Mouse (Mus musculus) liver, postnatal 0 days (tissue): ENCODE measurements around the gene Kctd10. TPM values are rescaled to one million over a fixed set of nuclear protein-coding genes. Genes with fewer than 3 reads are reported as not detected.

Source experiments
- ATAC-seq: fragments of 200-750 bp; cut with Nextera tagmentation; 2 replicates; pipeline ENCODE4 v1.8.0; 2017; ENCODE audit warnings: mild to moderate bottlenecking, moderate library complexity
- DNase-seq: peaks from one replicate; pipeline ENCODE4 v3.0.0-alpha.2; 2016
- H3K27ac ChIP-seq: fragments of 300-500 bp; sonication (generic); 2 replicates; pipeline ENCODE4 v1.5.1; 2014; ENCODE audit warnings: antibody characterized with exemption, moderate library complexity, mild to moderate bottlenecking, low read depth
- H3K27me3 ChIP-seq: fragments of 300-500 bp; sonication (generic); 2 replicates; pipeline ENCODE4 v1.6.1; 2014; ENCODE audit warnings: low read length, control low read depth, mixed read lengths; ENCODE audit not compliant: insufficient read depth
- H3K36me3 ChIP-seq: fragments of 300-500 bp; sonication (generic); replicated peaks from 2 replicates; pipeline ENCODE4 v1.6.1; 2014; ENCODE audit warnings: mild to moderate bottlenecking, control low read depth, low read length, moderate library complexity, mixed read lengths; ENCODE audit not compliant: insufficient read depth
- H3K4me1 ChIP-seq: fragments of 300-500 bp; sonication (generic); 2 replicates; pipeline ENCODE4 v1.6.1; 2014; ENCODE audit warnings: antibody characterized with exemption, mild to moderate bottlenecking, control low read depth; ENCODE audit not compliant: insufficient read depth
- H3K4me2 ChIP-seq: fragments of 300-500 bp; sonication (generic); 2 replicates; pipeline ENCODE4 v1.6.1; 2014; ENCODE audit warnings: low read depth, mild to moderate bottlenecking, low read length, moderate library complexity, mixed read lengths
- H3K4me3 ChIP-seq: fragments of 300-500 bp; sonication (generic); 2 replicates; pipeline ENCODE4 v1.5.1; 2014; ENCODE audit warnings: low read depth, low read length
- H3K9ac ChIP-seq: fragments of 300-500 bp; sonication (generic); replicated peaks from 2 replicates; pipeline ENCODE4 v1.6.1; 2014; ENCODE audit warnings: mild to moderate bottlenecking, moderate library complexity
- H3K9me3 ChIP-seq: fragments of 300-500 bp; sonication (generic); 2 replicates; pipeline ENCODE4 v1.6.1; 2016; ENCODE audit warnings: mild to moderate bottlenecking, control low read depth, low read length, mixed read lengths
- CTCF ChIP-seq: sonication (generic); IDR thresholded peaks from 2 replicates; pipeline ENCODE4 v1.5.1; 2016; ENCODE audit warnings: antibody characterized with exemption, low read depth
- EP300 ChIP-seq: IDR thresholded peaks from 2 replicates; pipeline ENCODE4 v1.6.1; 2016; ENCODE audit warnings: antibody characterized with exemption, low read depth, mild to moderate bottlenecking
- WGBS: fragments of 180-500 bp; shearing (Covaris S2); extraction: QIAGEN DNeasy Blood & Tissue Kit; methylation state at CpG from one replicate; pipeline ENCODE4 v1.1.7; 2014; ENCODE audit not compliant: insufficient replicate concordance; 5-methylcytosine and 5-hydroxymethylcytosine counted together
- polyA plus RNA-seq: library from polyadenylated mRNA; unstranded; fragments of >200 nt; fragmentation: Nextera tagmentation; extraction: Ambion mirVana; gene quantifications from 2 replicates; pipeline ENCODE4 v1.2.1, GENCODE M21; 2015

Gene Kctd10
- polyA plus RNA-seq, 1 experiment from 2014 or later, result 17.4 TPM

GRCm38 (mm10) chr5:114383184-114383904 lies 3.0 kb upstream of the Kctd10 start:
- H3K9me3 ChIP-seq, result no peaks in the 10 kb centered on the region
- peaks cover 46% of the 10 kb centered on the region for H3K36me3 ChIP-seq
- H3K27ac ChIP-seq, result no peak overlapping the region
- H3K27me3 ChIP-seq, result no peaks in the 10 kb centered on the region
- ATAC-seq, result no peak
- H3K4me3 ChIP-seq, result no peak overlapping the region
- 76% methylated on average over 9 of the region's 9 CpGs for WGBS
- H3K9ac ChIP-seq, result no peak overlapping the region
- H3K4me1 ChIP-seq, result peaks cover 25% of the 10 kb centered on the region
- TF ChIP-seq CTCF (peak; percentile 78), EP300 (no peak)
- DNase-seq, result peak; percentile 69
- H3K4me2 ChIP-seq, result no peak overlapping the region

GRCm38 (mm10) chr5:114381013-114381351 lies 674 bp upstream of the Kctd10 start:
- H3K4me2 ChIP-seq, result peak overlapping the region; percentile 98
- H3K27me3 ChIP-seq, result no peaks in the 10 kb centered on the region
- H3K36me3 ChIP-seq, result peaks cover 22% of the 10 kb centered on the region
- H3K9me3 ChIP-seq, result no peaks in the 10 kb centered on the region
- peaks cover 37% of the 10 kb centered on the region for H3K4me1 ChIP-seq
- peak overlapping the region; percentile 81 for H3K4me3 ChIP-seq
- DNase-seq (no peak), ATAC-seq (peak; percentile 23)
- TF ChIP-seq EP300, result no peak
- no peak for TF ChIP-seq CTCF
- WGBS, result under 1% methylated on average over 18 of the region's 18 CpGs
- peak overlapping the region; percentile 92 for H3K9ac ChIP-seq
- peak overlapping the region; percentile 96 for H3K27ac ChIP-seq

GRCm38 (mm10) chr5:114379763-114380162 lies 545 bp downstream of the Kctd10 start:
- no peak for TF ChIP-seq CTCF
- TF ChIP-seq EP300, result no peak
- H3K4me2 ChIP-seq, result peak overlapping the region; percentile 98
- no peak for ATAC-seq
- no peaks in the 10 kb centered on the region for H3K27me3 ChIP-seq
- H3K36me3 ChIP-seq, result peaks cover 12% of the 10 kb centered on the region; the same call in 1 of the 2 replicates
- peak overlapping the region; percentile 96 for H3K27ac ChIP-seq
- peak overlapping the region; percentile 92 for H3K9ac ChIP-seq
- 2% methylated on average over 20 of the region's 20 CpGs for WGBS
- peaks cover 45% of the 10 kb centered on the region for H3K4me1 ChIP-seq
- DNase-seq, result no peak
- H3K4me3 ChIP-seq, result peak overlapping the region; percentile 81
- no peaks in the 10 kb centered on the region for H3K9me3 ChIP-seq

GRCm38 (mm10) chr5:114378936-114379335 lies 1.4 kb downstream of the Kctd10 start:
- no peak for ATAC-seq
- Histone ChIP-seq H3K9ac (peak overlapping the region; percentile 92), H3K4me3 (peak overlapping the region; percentile 81), H3K9me3 (no peaks in the 10 kb centered on the region), H3K27me3 (no peaks in the 10 kb centered on the region), H3K36me3 (peaks cover 9% of the 10 kb centered on the region; the same call in 1 of the 2 replicates), H3K4me1 (peaks cover 53% of the 10 kb centered on the region), H3K27ac (peak overlapping the region; percentile 96), H3K4me2 (peak overlapping the region; percentile 98)
- DNase-seq, result no peak
- WGBS, result 21% methylated on average over 6 of the region's 6 CpGs
- TF ChIP-seq CTCF (no peak), EP300 (no peak)

GRCm38 (mm10) chr5:114378177-114378920 lies 2.0 kb downstream of the Kctd10 start:
- 29% methylated on average over 10 of the region's 10 CpGs for WGBS
- DNase-seq (no peak), ATAC-seq (no peak)
- H3K4me1 ChIP-seq, result peaks cover 59% of the 10 kb centered on the region
- H3K36me3 ChIP-seq, result peaks cover 11% of the 10 kb centered on the region
- peak overlapping the region; percentile 96 for H3K27ac ChIP-seq
- no peak for TF ChIP-seq CTCF
- TF ChIP-seq EP300, result peak; percentile 31; the same call in 1 of the 2 replicates
- H3K9ac ChIP-seq, result peak overlapping the region; percentile 92
- H3K27me3 ChIP-seq, result no peaks in the 10 kb centered on the region
- H3K4me2 ChIP-seq, result peak overlapping the region; percentile 98
- no peaks in the 10 kb centered on the region for H3K9me3 ChIP-seq
- H3K4me3 ChIP-seq, result peak overlapping the region; percentile 81
